ENCODE assay signal across 9 mouse cellular contexts in genomic region chr5:124922356-124923352, GRCm38 (mm10).
DNase-seq lines count a peak whose midpoint lies in the region; ATAC-seq and TF ChIP-seq lines count a peak whose summit lies in the region.
"Had no signal": no experiment of that assay in that cellular context is flagged by ENCODE, and none has a peak within 500 bp of the region (broad histone marks: within the 10 kb centered on the region; RNA-seq: fewer than 3 reads in every experiment).

No protein-coding gene starts in this region.

- intact Hi-C loops in heart, postnatal 14 days (cut with DNase I): no loop called here
- intact Hi-C loops in left cerebral cortex, postnatal 4 days (cut with DNase I): no loop called here
- intact Hi-C loops in gastrocnemius, postnatal 36 days (cut with DNase I): no loop called here

- no peak for TF ChIP-seq POLR2A in lung, adult 2 months (IDR thresholded peaks at IDR 0.05; ENCODE audit: borderline replicate concordance, extremely low read depth, low read depth, low read length)

- H3K27me3 ChIP-seq in liver, embryonic 11.5 days (replicated peaks; ENCODE audit: control insufficient read depth, insufficient read depth, low read length): no peaks in the 10 kb centered on the region
- H3K27me3 ChIP-seq: liver, embryonic 15.5 days had no signal

- no peak overlapping the region for H3K4me3 ChIP-seq in lung, adult 2 months (replicated peaks; ENCODE audit: extremely low read depth, low read depth, low read length)
- H3K4me3 ChIP-seq in liver, embryonic 11.5 days (ENCODE audit: low read depth, low read length): no peak overlapping the region
- H3K4me3 ChIP-seq: liver, embryonic 15.5 days had no signal

- TF ChIP-seq CTCF in lung, adult 2 months (IDR thresholded peaks at IDR 0.05; ENCODE audit: insufficient read depth, low read length): no peak

- H3K4me2 ChIP-seq in liver, embryonic 11.5 days: no peak overlapping the region
- H3K4me2 ChIP-seq: liver, embryonic 15.5 days had no signal

- DNase-seq in lung, adult 18-20 months: peak; percentile 39 to 47
- DNase-seq in lung, adult 2 months: no peak
- DNase-seq in heart, postnatal 14 days: peak; percentile 30 to 45
- peak; percentile 81 for DNase-seq in left cerebral cortex, postnatal 4 days
- DNase-seq in naive thymus-derived CD4-positive, alpha-beta T cell, adult 2 months (ENCODE audit: low read depth): peak; percentile 65
- no peak for DNase-seq in liver, embryonic 11.5 days (ENCODE audit: low spot score)
- DNase-seq in gastrocnemius, postnatal 36 days: no peak

- H3K27ac ChIP-seq in liver, embryonic 11.5 days (ENCODE audit: low read depth, low read length): no peak overlapping the region
- H3K27ac ChIP-seq: liver, embryonic 15.5 days had no signal

- H3K4me1 ChIP-seq in lung, adult 2 months (ENCODE audit: control insufficient read depth, insufficient read depth, low read length): no peaks in the 10 kb centered on the region
- H3K4me1 ChIP-seq in liver, embryonic 11.5 days (replicated peaks; ENCODE audit: control insufficient read depth, insufficient read depth, low read length): no peaks in the 10 kb centered on the region
- H3K4me1 ChIP-seq: liver, embryonic 15.5 days had no signal

- WGBS in lung, adult 2 months: 16% methylated on average over 18 of the region's 18 CpGs
- WGBS in liver, embryonic 11.5 days: 49% methylated on average over 18 of the region's 18 CpGs

- H3K36me3 ChIP-seq in liver, embryonic 11.5 days (ENCODE audit: control insufficient read depth, insufficient read depth, low read length): no peaks in the 10 kb centered on the region
- H3K36me3 ChIP-seq: liver, embryonic 15.5 days had no signal

- H3K9me3 ChIP-seq in liver, embryonic 11.5 days (ENCODE audit: control insufficient read depth, low read length): no peaks in the 10 kb centered on the region; the same call in 1 of the 2 replicates
- H3K9me3 ChIP-seq: liver, embryonic 15.5 days had no signal

- ATAC-seq in common myeloid progenitor, adult 5-6 weeks (replicated peaks; ENCODE audit: low read depth, poor library complexity, severe bottlenecking): peak; percentile 78
- ATAC-seq in liver, embryonic 11.5 days (replicated peaks; ENCODE audit: low FRiP score): no peak

- no peak overlapping the region for H3K9ac ChIP-seq in liver, embryonic 11.5 days (ENCODE audit: low read depth, low read length)
- H3K9ac ChIP-seq: liver, embryonic 15.5 days had no signal

Comparison
In these comparisons a context has a peak if more than half of its experiments do, and no peak if none do; other contexts are left out.
1. DNase-seq: peak in lung, adult 18-20 months (2 of 2), heart, postnatal 14 days (2 of 2), left cerebral cortex, postnatal 4 days (single experiment) and naive thymus-derived CD4-positive, alpha-beta T cell, adult 2 months (single experiment); none in lung, adult 2 months (single experiment), liver, embryonic 11.5 days (single experiment) and gastrocnemius, postnatal 36 days (0 of 2).